Mouse (Mus musculus) embryonic stem cell, embryonic (primary cell): ENCODE measurements around the gene Tmem51.

Source experiments
- CTCF ChIA-PET, 4 experiments: fragments of 300-600 bp in 2 of 4; fragments of 350-600 bp in 2 of 4; sonication (Branson Sonifier 250); formaldehyde crosslinking; loops; one replicate each; lab custom pipeline; 2022; ENCODE audit warnings: inconsistent platforms in 2 of 4; lab: Charles Lee
- POLR2A ChIA-PET, 4 experiments: fragments of 300-600 bp in 2 of 4; fragments of 350-600 bp in 2 of 4; sonication (Branson Sonifier 250); formaldehyde crosslinking; loops; one replicate each; lab custom pipeline; 2022; ENCODE audit warnings: antibody characterized with exemption in 4 of 4, inconsistent platforms in 1 of 4; lab: Charles Lee

The Tmem51 gene

GRCm38 (mm10) chr4:141988178-141988577, 95.9 kb downstream of the Tmem51 start:
- ChIA-PET POLR2A (no interaction called here), CTCF (interaction anchor here in 1 of 4 experiments (0.7 kb wide), 1 partner anchor 133 kb away, joined by 4 read pairs; no protein-coding TSS in a partner anchor)

- ChIA-PET POLR2A (interaction anchor here in 3 of 4 experiments (0.5 to 1.3 kb wide), 6 partner anchors 8 to 282 kb away, joined by 3 to 4 read pairs (median 3); no protein-coding TSS in a partner anchor), CTCF (interaction anchor here in 3 of 4 experiments (0.6 to 1.8 kb wide), 11 partner anchors 9 to 601 kb away, joined by 3 to 10 read pairs (median 3); partner anchors contain the start of gene Fhad1 (in 1 of the 3))
Observed at GRCm38 (mm10) chr4:141983689-141984088, 100.4 kb downstream of the Tmem51 start.

- ChIA-PET POLR2A (interaction anchor here in 1 of 4 experiments (0.5 to 1.0 kb wide), 5 partner anchors 13 to 280 kb away, joined by 3 to 6 read pairs (median 3); no protein-coding TSS in a partner anchor), CTCF (no interaction called here)
Observed at GRCm38 (mm10) chr4:141981475-141981874, 102.6 kb downstream of the Tmem51 start.
